Mouse (Mus musculus) heart, postnatal 4 days (tissue): ENCODE measurements around the gene Kif1a. TPM values are rescaled to one million over a fixed set of nuclear protein-coding genes. Genes with fewer than 3 reads are reported as not detected.

Source experiments
- DNase-seq: peaks from one replicate; pipeline ENCODE4 v3.0.0; 2021
- total RNA-seq, 2 experiments: library from RNA; stranded (reverse); gene quantifications; 2 replicates each; pipeline ENCODE4 v1.2.3; 2021

The Kif1a gene
- 1 to 10 TPM; 6.2 to 7.5 TPM for total RNA-seq

- peak; percentile 36 for DNase-seq
Observed at GRCm38 (mm10) chr1:93101571-93102061, at the start of gene Kif1a. Gene Kif1a, minus strand, starts transcription at chr1:93101951.

DNA sequence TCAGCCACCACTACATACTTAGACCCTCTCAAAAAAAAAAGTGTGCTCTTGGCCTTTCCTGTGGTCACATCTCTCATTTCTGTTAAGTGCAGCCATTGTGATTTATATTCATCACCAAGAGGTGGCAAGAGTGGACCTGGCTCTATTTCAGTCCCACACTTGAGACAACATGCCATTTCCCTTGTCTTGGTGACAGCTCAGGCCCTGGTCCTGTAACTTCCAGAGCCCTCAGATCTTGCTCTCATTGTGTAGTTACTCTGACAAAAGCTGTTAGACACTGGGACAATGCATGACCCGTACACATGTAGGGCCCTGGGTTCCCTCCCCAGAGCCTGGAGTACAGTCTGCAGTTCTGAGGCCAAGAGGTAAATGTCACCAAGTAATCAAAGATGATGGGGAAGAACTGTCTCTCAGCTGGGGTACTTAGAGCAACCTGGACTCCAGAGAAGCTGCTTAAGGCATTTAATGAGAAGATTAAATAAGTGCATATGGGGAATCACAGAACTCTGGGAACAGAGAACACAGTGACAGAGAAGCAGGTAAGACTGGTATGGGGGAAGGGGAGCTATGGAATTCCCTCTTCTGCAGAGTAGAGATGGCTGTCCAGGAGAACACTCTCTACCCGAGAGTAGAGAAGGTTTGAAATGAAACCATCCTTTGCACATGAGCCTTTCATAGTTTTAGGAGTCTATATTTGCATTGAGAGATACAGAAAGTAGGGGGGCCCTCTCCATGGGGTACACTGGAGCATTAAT is 49.3 kb upstream of the Kif1a start:
- no peak for DNase-seq

DNA sequence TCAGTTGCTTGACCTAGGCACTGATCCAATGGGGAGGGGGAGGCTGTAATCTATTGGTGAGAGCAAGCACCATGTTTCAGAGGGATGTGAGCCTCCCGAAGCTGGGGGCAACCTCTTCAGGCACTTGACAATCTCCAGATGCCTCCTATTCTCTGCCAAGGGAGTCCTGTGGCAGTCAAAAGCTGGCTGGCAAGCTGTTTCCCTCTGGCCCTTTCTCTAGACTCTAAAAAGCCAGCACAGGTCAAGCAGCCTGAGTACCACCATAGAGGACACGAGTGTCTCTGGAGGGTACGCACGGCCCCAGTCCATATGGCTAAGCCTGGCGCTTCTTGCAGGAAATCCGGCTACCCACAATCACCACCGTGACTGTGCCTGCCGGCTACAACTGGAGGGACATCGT is 42.4 kb upstream of the Kif1a start:
- peak; percentile 57 for DNase-seq

DNA sequence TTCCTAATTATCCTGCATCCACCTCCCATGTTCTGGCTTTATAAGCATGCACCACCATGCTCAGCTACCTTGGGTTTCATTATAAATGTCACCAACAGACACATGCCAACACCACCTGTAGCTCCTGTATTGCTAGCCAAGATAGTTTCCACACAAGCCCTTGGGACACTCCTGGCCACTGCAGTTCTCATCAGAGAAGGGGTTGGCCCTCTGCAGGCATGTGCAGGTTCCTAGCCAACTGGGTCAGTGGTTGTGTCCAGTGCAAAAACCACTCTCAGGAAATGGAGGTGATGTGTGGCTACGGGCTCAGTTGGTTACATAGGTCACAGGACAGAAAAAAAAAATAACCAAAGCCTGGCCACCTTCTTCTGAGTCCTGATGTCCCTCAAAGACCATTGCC is 41.1 kb upstream of the Kif1a start:
- no peak for DNase-seq

- DNase-seq, result peak; percentile 49
Observed at GRCm38 (mm10) chr1:93139713-93140112, 38.0 kb upstream of the Kif1a start.

DNA sequence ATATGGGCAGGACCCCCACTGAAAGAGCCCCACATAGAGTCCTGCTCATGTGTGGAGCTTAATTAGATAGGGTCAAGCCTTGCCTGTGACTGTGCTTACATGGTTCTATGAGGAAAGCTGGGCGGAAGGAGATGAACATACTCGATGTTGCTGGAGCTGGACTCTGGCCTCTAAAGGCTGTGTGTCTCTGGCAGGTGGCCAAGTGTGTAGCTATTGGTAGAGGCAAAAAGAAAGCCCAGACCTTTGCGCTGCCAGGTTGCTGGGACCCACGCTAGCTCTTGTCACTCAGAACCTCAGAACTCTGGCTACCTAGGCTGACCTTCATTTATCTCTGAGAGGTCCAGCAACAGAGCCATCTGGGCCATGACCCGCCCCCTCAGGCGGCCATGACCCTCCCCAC is 36.8 kb upstream of the Kif1a start:
- peak; percentile 36 for DNase-seq

- DNase-seq, result no peak
Observed at GRCm38 (mm10) chr1:93135036-93135526, 33.3 kb upstream of the Kif1a start, which contains the start of gene Agxt. Gene Agxt, plus strand, starts transcription at chr1:93135240.

DNA sequence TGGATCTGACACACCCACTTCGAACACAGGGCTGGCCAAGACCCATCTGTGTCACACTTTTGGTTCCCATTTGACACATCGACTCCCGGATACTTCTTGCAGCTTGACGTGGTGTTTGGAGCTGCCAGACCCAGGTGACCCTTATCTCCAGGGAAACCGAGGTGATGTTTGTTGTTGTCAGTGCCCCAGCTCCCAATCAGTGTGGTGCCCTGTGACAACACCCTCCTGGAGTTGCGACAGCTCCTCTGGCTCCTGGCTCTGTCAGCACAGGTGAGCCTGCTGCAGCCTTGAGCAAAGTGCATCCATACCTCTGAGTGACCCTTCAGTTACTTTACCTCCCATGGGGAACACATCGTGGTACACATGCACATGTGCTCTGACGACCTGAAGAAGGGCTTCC is 30.9 kb upstream of the Kif1a start:
- DNase-seq, result no peak

GRCm38 (mm10) chr1:93130242-93130983 is 28.7 kb upstream of the Kif1a start:
- DNase-seq, result no peak

DNA sequence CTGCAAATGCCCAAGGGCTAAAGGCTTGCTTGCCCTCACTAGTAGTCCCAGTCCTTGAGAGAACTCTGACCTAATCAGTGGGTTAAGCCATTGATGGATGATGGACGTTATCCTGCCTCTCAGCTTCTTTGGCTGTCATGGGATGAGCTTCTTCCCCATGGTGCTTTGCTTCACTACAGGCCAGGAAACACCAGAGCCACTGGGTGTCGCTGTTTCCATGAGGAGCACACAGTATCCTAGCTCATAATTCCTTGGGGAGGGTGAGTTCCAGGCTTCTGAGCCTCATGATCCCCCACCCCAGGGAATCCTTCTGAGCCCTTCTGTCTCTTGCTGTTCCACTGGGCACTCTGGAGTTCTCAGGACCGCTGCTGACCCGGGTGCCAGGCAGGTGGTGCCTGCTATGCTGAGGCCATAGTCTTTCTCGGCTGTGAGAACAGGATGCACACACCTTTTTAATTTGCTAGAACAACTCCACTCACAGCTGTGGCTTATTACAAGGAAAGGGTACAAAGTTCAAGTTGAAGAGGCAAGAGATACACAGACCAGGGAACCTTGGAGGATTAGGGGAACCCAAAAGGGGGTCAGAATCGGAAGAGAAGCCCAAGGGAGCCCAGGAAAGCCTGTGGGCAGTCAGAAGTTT is 27.1 kb upstream of the Kif1a start:
- DNase-seq, result peak; percentile 79

- no peak for DNase-seq
Observed at GRCm38 (mm10) chr1:93128209-93128608, 26.5 kb upstream of the Kif1a start.

DNA sequence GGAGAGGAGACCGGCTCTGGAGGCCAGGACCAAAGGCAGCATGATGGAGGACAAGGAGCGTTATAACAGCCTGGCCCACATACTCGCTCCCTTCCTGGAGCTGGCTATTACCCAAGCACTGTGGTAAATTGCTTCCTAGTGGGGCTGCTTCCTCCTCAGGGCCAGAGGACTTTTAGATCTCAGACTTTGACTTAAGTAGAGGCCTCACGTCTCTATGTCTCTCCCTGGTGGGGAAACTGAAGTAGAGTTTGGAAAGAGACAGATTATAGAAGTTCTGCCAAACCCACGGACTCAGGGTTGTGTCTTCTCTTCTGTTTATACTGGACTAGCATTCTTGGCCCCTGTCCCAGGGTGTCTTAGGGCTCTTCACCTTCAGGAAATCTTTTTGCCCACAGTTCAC is 23.5 kb upstream of the Kif1a start:
- DNase-seq, result no peak

DNA sequence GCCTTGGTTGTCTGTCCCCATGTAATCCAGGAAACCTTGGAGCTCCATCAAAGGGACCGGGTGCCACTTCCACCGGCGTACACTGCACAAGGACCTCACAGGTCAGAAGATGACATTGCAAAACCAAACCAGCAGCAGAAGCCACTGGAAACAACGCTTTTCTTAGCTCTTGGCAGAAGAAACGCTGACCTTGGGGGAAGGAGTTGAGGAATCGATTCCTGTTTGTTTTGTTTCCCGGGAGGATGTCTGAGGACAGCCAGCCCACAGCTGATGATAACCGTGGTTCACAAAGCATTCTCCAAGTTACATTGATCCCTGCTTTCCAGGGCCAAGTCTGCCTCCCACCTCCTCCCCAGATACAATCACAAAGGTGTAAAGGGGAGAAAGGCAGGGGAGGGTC is 22.3 kb upstream of the Kif1a start:
- DNase-seq, result no peak

- DNase-seq, result no peak
Observed at GRCm38 (mm10) chr1:93123179-93123854, 21.6 kb upstream of the Kif1a start.

GRCm38 (mm10) chr1:93118816-93119215 is 17.1 kb upstream of the Kif1a start:
- DNase-seq, result no peak

DNA sequence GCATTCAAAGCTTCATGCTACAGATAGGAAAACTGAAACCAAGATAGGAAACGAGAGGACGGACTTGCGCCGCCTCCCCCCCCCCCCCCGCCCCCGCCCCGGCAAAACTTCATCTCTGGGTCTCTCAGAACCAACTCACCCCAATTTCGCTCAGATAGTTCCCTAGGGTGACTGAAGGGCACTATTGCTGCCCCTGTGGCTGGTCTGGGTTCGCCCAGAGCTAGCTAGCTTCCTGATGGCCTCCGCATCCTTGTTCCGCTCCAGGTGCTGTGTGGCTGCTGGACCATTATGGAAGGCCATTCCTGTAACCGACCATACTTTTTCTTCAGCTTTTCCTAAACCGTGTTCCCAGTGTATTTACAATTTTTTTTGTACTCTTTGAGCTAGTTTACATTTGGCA is 13.7 kb upstream of the Kif1a start:
- DNase-seq, result no peak

DNA sequence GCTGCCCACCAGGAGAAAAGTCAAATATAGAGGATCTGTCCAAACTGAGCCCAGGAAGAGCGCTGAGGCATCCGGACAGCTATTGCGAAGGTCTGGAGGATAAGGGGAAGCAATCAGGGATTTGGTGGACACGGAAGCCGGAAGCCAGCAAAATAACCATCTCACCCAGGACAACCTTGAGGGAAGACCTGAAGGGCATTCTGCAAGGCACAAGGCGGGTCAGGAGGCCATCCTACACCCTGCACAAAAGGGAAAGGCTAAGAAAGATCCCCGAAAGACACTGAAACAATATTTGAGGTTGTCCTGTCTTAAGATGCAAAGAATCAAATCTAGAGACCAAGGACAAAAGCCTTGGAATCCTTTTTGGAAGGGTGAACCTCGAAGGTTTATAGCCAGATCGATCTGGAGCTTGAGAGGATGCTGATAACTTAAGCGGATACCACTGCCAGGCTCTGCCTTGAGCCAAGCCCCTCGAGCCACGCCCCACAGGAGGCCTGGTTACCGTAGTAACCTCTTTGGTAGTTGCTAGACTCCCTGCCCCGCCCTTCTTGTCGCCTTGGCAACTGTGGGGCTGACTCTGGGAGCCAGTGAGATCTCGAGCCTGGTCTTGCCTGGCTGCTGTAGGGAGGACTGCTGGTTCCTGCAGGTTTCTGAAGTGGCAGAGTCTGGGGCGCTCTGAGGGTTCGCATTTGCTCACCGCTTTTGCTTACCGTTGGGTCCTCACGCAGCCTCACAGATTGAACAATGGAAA is 13.1 kb upstream of the Kif1a start:
- peak; percentile 59 for DNase-seq

- no peak for DNase-seq
Observed at GRCm38 (mm10) chr1:93102700-93103099, 949 bp upstream of the Kif1a start.

DNA sequence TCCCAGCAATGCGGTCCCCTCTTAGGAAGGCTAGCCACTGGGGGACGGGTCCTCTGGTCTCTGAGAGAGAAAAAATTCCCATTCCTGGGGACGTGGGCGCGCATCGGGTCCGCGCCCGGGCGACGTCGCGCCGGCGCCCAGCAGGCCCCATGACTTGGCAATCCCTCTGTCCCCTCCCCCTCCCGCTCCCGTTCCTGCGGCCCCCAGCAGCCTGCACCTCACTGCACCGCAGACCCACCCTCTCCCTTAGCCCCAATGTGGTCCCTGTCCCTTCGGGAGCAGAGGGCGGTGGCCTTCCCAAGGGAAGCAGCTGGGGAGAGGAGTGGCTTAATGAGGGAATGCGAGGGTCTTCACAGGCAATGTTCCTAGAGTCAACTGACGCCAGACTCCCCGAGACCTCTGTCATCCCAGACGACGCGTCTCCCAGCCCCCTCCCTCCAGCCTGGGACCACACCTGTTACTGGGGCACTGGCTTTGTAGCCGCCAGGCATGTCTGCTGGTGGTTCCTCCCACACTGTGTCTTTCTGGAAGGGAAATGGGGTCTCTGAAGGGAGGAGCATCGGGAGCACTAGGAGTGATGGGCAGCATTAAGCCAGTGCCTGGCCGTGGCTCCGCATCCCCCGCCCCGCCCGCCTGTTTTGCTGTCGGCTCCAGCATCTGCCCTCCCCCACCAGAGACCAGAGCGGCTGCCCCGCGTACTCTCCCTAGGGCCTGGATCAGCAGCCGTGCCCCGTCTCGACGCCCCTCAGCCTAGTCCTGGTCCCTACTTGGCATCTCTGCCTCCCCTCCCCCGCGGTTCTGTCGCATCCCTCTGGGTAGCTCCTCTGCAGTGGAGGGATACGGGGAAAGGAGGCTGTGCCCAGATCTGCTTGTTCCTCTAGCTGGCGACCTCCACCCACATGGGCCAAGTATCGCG is 917 bp downstream of the Kif1a start:
- peak; percentile 42 for DNase-seq

- DNase-seq, result peak; percentile 18
Observed at GRCm38 (mm10) chr1:93100243-93100575, 1.5 kb downstream of the Kif1a start.

DNA sequence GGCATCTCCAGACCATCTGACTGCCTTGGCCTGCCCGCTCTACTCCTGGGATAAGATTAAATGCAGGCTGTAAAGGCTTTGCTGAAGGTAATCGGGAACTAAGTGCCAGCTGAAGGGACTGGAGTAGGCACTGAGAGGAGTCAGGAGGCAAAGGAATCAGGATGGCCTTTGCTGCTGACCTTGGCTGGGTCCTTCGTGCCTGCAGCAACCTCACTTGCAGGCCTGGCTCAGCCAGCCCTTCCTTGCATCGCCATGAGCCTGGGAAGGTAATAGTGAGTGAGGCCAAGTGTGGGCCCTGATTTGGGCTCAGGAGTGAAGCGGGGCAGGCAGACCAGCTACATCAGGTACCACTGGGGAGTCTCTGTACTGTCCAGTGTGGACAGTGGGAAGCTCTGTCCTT is 2.8 kb downstream of the Kif1a start:
- DNase-seq, result no peak
